Mouse (Mus musculus): ENCODE data around the gene Ppp2r2c. TPM values are rescaled to one million over a fixed set of nuclear protein-coding genes. Genes with fewer than 3 reads are reported as not detected.
A peak's percentile ranks its signal among the peaks of the same experiment; 100 is the strongest.

Ppp2r2c gene
- 17.1 and 23.4 TPM in 2 replicates for polyA plus RNA-seq (2014; fragmentation: Nextera tagmentation; extraction: Ambion mirVana)

- 1% methylated on average over 56 of the region's 108 CpGs for WGBS
- Histone ChIP-seq H3K4me1 (ENCODE audit: control insufficient read depth, insufficient read depth, low read length) (0 out of 2 replicates have a peak, but pooled peaks cover 2% of the 10 kb centered on the region), H3K27me3 (replicated peaks; ENCODE audit: control insufficient read depth, insufficient read depth, low read length) (peaks cover 68% of the 10 kb centered on the region), H3K9ac (ENCODE audit: low read length) (peak within 1 kb of the TSS; percentile 64), H3K4me2 (ENCODE audit: low read length) (peak within 1 kb of the TSS; percentile 65), H3K9me3 (replicated peaks; ENCODE audit: control insufficient read depth, low read length) (no peaks in the 10 kb centered on the region), H3K4me3 (ENCODE audit: low read depth, low read length) (peak within 1 kb of the TSS; percentile 47), H3K36me3 (ENCODE audit: control insufficient read depth, insufficient read depth, low read length) (no peaks in the 10 kb centered on the region), H3K27ac (ENCODE audit: low read depth, low read length) (peak within 1 kb of the TSS; percentile 44; the same call in 1 of the 2 replicates)
- ATAC-seq (peak; percentile 45), DNase-seq (ENCODE audit: low spot score) (no peak)
These were observed at the start of gene Ppp2r2c for GRCm38 (mm10) chr5:36868266-36869090. Gene Ppp2r2c (plus strand): TSS chr5:36868513.

GRCm38 (mm10) chr5:36819742-36820141 lies 48.6 kb upstream of the Ppp2r2c start:
- Histone ChIP-seq H3K4me2 (ENCODE audit: low read length) (no peak overlapping the region), H3K9ac (ENCODE audit: low read length) (no peak overlapping the region), H3K36me3 (ENCODE audit: control insufficient read depth, insufficient read depth, low read length) (no peaks in the 10 kb centered on the region), H3K4me3 (ENCODE audit: low read depth, low read length) (no peak overlapping the region), H3K27me3 (replicated peaks; ENCODE audit: control insufficient read depth, insufficient read depth, low read length) (no peaks in the 10 kb centered on the region), H3K9me3 (replicated peaks; ENCODE audit: control insufficient read depth, low read length) (no peaks in the 10 kb centered on the region), H3K27ac (ENCODE audit: low read depth, low read length) (no peak overlapping the region), H3K4me1 (ENCODE audit: control insufficient read depth, insufficient read depth, low read length) (no peaks in the 10 kb centered on the region)
- WGBS = 85% methylated on average over 5 of the region's 5 CpGs
- DNase-seq (ENCODE audit: low spot score) = no peak
- ATAC-seq = no peak

GRCm38 (mm10) chr5:36820142-36820541 lies 48.2 kb upstream of the Ppp2r2c start:
- no peak for ATAC-seq
- WGBS = 42% methylated on average over 6 of the region's 6 CpGs

GRCm38 (mm10) chr5:36822907-36823306 lies 45.4 kb upstream of the Ppp2r2c start:
- no peak overlapping the region for H3K27ac ChIP-seq (ENCODE audit: low read depth, low read length)
- 0 out of 2 replicates have a peak, but pooled peaks cover 2% of the 10 kb centered on the region for H3K36me3 ChIP-seq (ENCODE audit: control insufficient read depth, insufficient read depth, low read length)
- no peak for ATAC-seq
- no peak overlapping the region for H3K9ac ChIP-seq (ENCODE audit: low read length)
- WGBS = 90% methylated on average over 4 of the region's 4 CpGs
- no peaks in the 10 kb centered on the region for H3K4me1 ChIP-seq (ENCODE audit: control insufficient read depth, insufficient read depth, low read length)
- DNase-seq (ENCODE audit: low spot score) = no peak
- H3K4me3 ChIP-seq (ENCODE audit: low read depth, low read length) = no peak overlapping the region
- H3K4me2 ChIP-seq (ENCODE audit: low read length) = no peak overlapping the region
- H3K27me3 ChIP-seq (replicated peaks; ENCODE audit: control insufficient read depth, insufficient read depth, low read length) = no peaks in the 10 kb centered on the region
- no peaks in the 10 kb centered on the region for H3K9me3 ChIP-seq (replicated peaks; ENCODE audit: control insufficient read depth, low read length)

More at GRCm38 (mm10) chr5:36820142-36820541, 48.2 kb upstream of the Ppp2r2c start:
- H3K27me3 ChIP-seq (replicated peaks; ENCODE audit: control insufficient read depth, insufficient read depth, low read length) = no peaks in the 10 kb centered on the region
- no peak overlapping the region for H3K9ac ChIP-seq (ENCODE audit: low read length)
- DNase-seq (ENCODE audit: low spot score) = peak; percentile 62
- H3K4me1 ChIP-seq (ENCODE audit: control insufficient read depth, insufficient read depth, low read length) = no peaks in the 10 kb centered on the region
- no peak overlapping the region for H3K4me3 ChIP-seq (ENCODE audit: low read depth, low read length)
- no peak overlapping the region for H3K4me2 ChIP-seq (ENCODE audit: low read length)
- no peak overlapping the region for H3K27ac ChIP-seq (ENCODE audit: low read depth, low read length)
- H3K9me3 ChIP-seq (replicated peaks; ENCODE audit: control insufficient read depth, low read length) = no peaks in the 10 kb centered on the region
- H3K36me3 ChIP-seq (ENCODE audit: control insufficient read depth, insufficient read depth, low read length) = no peaks in the 10 kb centered on the region

- Histone ChIP-seq H3K4me2 (ENCODE audit: low read length) (no peak overlapping the region), H3K9ac (ENCODE audit: low read length) (no peak overlapping the region), H3K4me1 (ENCODE audit: control insufficient read depth, insufficient read depth, low read length) (peaks cover 4% of the 10 kb centered on the region), H3K9me3 (replicated peaks; ENCODE audit: control insufficient read depth, low read length) (no peaks in the 10 kb centered on the region), H3K4me3 (ENCODE audit: low read depth, low read length) (no peak overlapping the region), H3K27me3 (replicated peaks; ENCODE audit: control insufficient read depth, insufficient read depth, low read length) (no peaks in the 10 kb centered on the region), H3K36me3 (ENCODE audit: control insufficient read depth, insufficient read depth, low read length) (0 out of 2 replicates have a peak, but pooled peaks cover 2% of the 10 kb centered on the region), H3K27ac (ENCODE audit: low read depth, low read length) (no peak overlapping the region)
- WGBS = 80% methylated on average over 4 of the region's 4 CpGs
- no peak for DNase-seq (ENCODE audit: low spot score)
- no peak for ATAC-seq
These were observed 39.2 kb upstream of the Ppp2r2c start for GRCm38 (mm10) chr5:36829098-36829497.

- H3K4me2 ChIP-seq (ENCODE audit: low read length) = peak within 1 kb of the TSS; percentile 65
- peak; percentile 91 for ATAC-seq
- H3K9me3 ChIP-seq (replicated peaks; ENCODE audit: control insufficient read depth, low read length) = no peaks in the 10 kb centered on the region
- 4% methylated on average over 45 of the region's 46 CpGs for WGBS
- DNase-seq (ENCODE audit: low spot score) = peak; percentile 83
- H3K27me3 ChIP-seq (replicated peaks; ENCODE audit: control insufficient read depth, insufficient read depth, low read length) = no peaks in the 10 kb centered on the region
- H3K36me3 ChIP-seq (ENCODE audit: control insufficient read depth, insufficient read depth, low read length) = 0 out of 2 replicates have a peak, but pooled peaks cover 2% of the 10 kb centered on the region
- peaks cover 4% of the 10 kb centered on the region for H3K4me1 ChIP-seq (ENCODE audit: control insufficient read depth, insufficient read depth, low read length)
- H3K4me3 ChIP-seq (ENCODE audit: low read depth, low read length) = peak within 1 kb of the TSS; percentile 44
- peak within 1 kb of the TSS; percentile 54 for H3K9ac ChIP-seq (ENCODE audit: low read length)
- no peak within 1 kb of the TSS for H3K27ac ChIP-seq (ENCODE audit: low read depth, low read length)
These were observed 38.1 kb upstream of the Ppp2r2c start, which contains the start of gene Man2b2 for GRCm38 (mm10) chr5:36829913-36830879. Gene Man2b2 (minus strand): TSS chr5:36830653.

- WGBS = 64% methylated on average over 7 of the region's 7 CpGs
- H3K9ac ChIP-seq (ENCODE audit: low read length) = no peak overlapping the region
- H3K36me3 ChIP-seq (ENCODE audit: control insufficient read depth, insufficient read depth, low read length) = no peaks in the 10 kb centered on the region
- peaks cover 4% of the 10 kb centered on the region for H3K4me1 ChIP-seq (ENCODE audit: control insufficient read depth, insufficient read depth, low read length)
- no peaks in the 10 kb centered on the region for H3K9me3 ChIP-seq (replicated peaks; ENCODE audit: control insufficient read depth, low read length)
- H3K27ac ChIP-seq (ENCODE audit: low read depth, low read length) = no peak overlapping the region
- DNase-seq (ENCODE audit: low spot score) (peak; percentile 22), ATAC-seq (no peak)
- H3K4me3 ChIP-seq (ENCODE audit: low read depth, low read length) = no peak overlapping the region
- H3K27me3 ChIP-seq (replicated peaks; ENCODE audit: control insufficient read depth, insufficient read depth, low read length) = no peaks in the 10 kb centered on the region
- H3K4me2 ChIP-seq (ENCODE audit: low read length) = no peak overlapping the region
These were observed 37.0 kb upstream of the Ppp2r2c start for GRCm38 (mm10) chr5:36831272-36831671.

- Histone ChIP-seq H3K27ac (ENCODE audit: low read depth, low read length) (no peak overlapping the region), H3K9ac (ENCODE audit: low read length) (no peak overlapping the region), H3K9me3 (replicated peaks; ENCODE audit: control insufficient read depth, low read length) (no peaks in the 10 kb centered on the region), H3K4me2 (ENCODE audit: low read length) (no peak overlapping the region), H3K4me3 (ENCODE audit: low read depth, low read length) (no peak overlapping the region), H3K36me3 (ENCODE audit: control insufficient read depth, insufficient read depth, low read length) (no peaks in the 10 kb centered on the region), H3K27me3 (replicated peaks; ENCODE audit: control insufficient read depth, insufficient read depth, low read length) (no peaks in the 10 kb centered on the region), H3K4me1 (ENCODE audit: control insufficient read depth, insufficient read depth, low read length) (peaks cover 1% of the 10 kb centered on the region)
- DNase-seq (ENCODE audit: low spot score) (peak; percentile 84), ATAC-seq (peak; percentile 62; the same call in 1 of the 2 replicates)
- WGBS = 3% methylated on average over 6 of the region's 6 CpGs
These were observed 32.4 kb upstream of the Ppp2r2c start for GRCm38 (mm10) chr5:36835933-36836332.
